Mouse (Mus musculus) adrenal gland, adult 8-10 months (tissue): Measurements from ENCODE around the gene Inca1. TPM values are rescaled to one million over a fixed set of nuclear protein-coding genes. Genes with fewer than 3 reads are reported as not detected.

ENCODE experiments used
- DNase-seq: peaks from one replicate; pipeline ENCODE4 v3.0.0; 2022
- microRNA-seq, 2 experiments: library from miRNA; unstranded; fragments of <30 nt; microRNA quantifications; one replicate each; pipeline ENCODE4 v1.2.0; 2022
- total RNA-seq, 4 experiments: library from RNA; stranded (reverse); gene quantifications; 2 replicates each; pipeline ENCODE4 v1.2.4; 2022

Inca1 gene
- total RNA-seq, 4 experiments from 2014 or later, result 5.3 to 11.4 (median 8.6) TPM

GRCm38 (mm10) chr11:70652029-70652883, 47.7 kb downstream of the Inca1 start:
- no peak for DNase-seq

GRCm38 (mm10) chr11:70651391-70651790, 48.6 kb downstream of the Inca1 start:
- peak; percentile 64 for DNase-seq

- no peak for DNase-seq
Observed at GRCm38 (mm10) chr11:70650322-70651175, 49.4 kb downstream of the Inca1 start.

- DNase-seq, result no peak
Observed at GRCm38 (mm10) chr11:70649185-70649734, 50.7 kb downstream of the Inca1 start.

- DNase-seq, result no peak
Observed at GRCm38 (mm10) chr11:70648512-70648911, 51.4 kb downstream of the Inca1 start.

- peak; percentile 52 for DNase-seq
Observed at GRCm38 (mm10) chr11:70647716-70648420, 52.1 kb downstream of the Inca1 start.

GRCm38 (mm10) chr11:70646691-70647650, 53.0 kb downstream of the Inca1 start, which contains the start of the genes Rnf167 and Slc25a11:
TSS of gene Rnf167 (plus strand) at chr11:70647235.
TSS of gene Slc25a11 (minus strand) at chr11:70647479.
- DNase-seq, result peak; percentile 95

GRCm38 (mm10) chr11:70646259-70646555, 53.7 kb downstream of the Inca1 start:
- no peak for DNase-seq

- DNase-seq, result no peak
Observed at GRCm38 (mm10) chr11:70645461-70646258, 54.3 kb downstream of the Inca1 start.

- no peak for DNase-seq
Observed at GRCm38 (mm10) chr11:70644564-70645103, 55.3 kb downstream of the Inca1 start.

- DNase-seq, result no peak
Observed at GRCm38 (mm10) chr11:70643051-70643450, 56.9 kb downstream of the Inca1 start.

- no peak for DNase-seq
Observed at GRCm38 (mm10) chr11:70641241-70641640, 58.7 kb downstream of the Inca1 start.

- no peak for DNase-seq
Observed at GRCm38 (mm10) chr11:70639976-70640375, 60.0 kb downstream of the Inca1 start.

GRCm38 (mm10) chr11:70638714-70639278, 61.2 kb downstream of the Inca1 start, which contains the start of gene Gp1ba:
TSS of gene Gp1ba (plus strand) at chr11:70639122.
- DNase-seq, result no peak

Small RNA genes lying within 50 kb of the gene (microRNA-seq; reads per million reads assigned to microRNA genes)
- 0 to 0.34 reads per million in 2 experiments for gene Mir6925

Other genes starting within 250 kb of the Inca1 start
- 10 to 100 TPM; 23.4 to 24.4 (median 24.2) TPM for gene Med11, start 248.2 kb downstream of the Inca1 start, total RNA-seq
- 1 to 10 TPM; 1.7 to 4.3 (median 3.0) TPM for gene Zmynd15, start 240.7 kb downstream of the Inca1 start, total RNA-seq
- gene Cxcl16, start 240.2 kb downstream of the Inca1 start, total RNA-seq, result 10 to 100 TPM in 3 of 4 experiments, 1 to 10 TPM in 1; 9.4 to 18.2 (median 16.1) TPM
- not detected for gene Tm4sf5, start 194.9 kb downstream of the Inca1 start, total RNA-seq
- under 1 TPM in 1 of 4 experiments, not detected in 3; 0.46 TPM for gene Vmo1, start 185.5 kb downstream of the Inca1 start, total RNA-seq
- gene Gltpd2, start 181.0 kb downstream of the Inca1 start, total RNA-seq, result not detected
- gene Psmb6, start 174.8 kb downstream of the Inca1 start, total RNA-seq, result 100 to 1,000 TPM; 247 to 298 (median 278) TPM
- gene Gm40193, start 167.2 kb downstream of the Inca1 start, total RNA-seq, result not detected
- gene Pld2, start 160.1 kb downstream of the Inca1 start, total RNA-seq, result 10 to 100 TPM in 2 of 4 experiments, 1 to 10 TPM in 2; 7.8 to 15.0 (median 11.2) TPM
- gene Mink1, start 137.3 kb downstream of the Inca1 start, total RNA-seq, result 10 to 100 TPM; 50.6 to 90.5 (median 71.2) TPM
- not detected for gene 4930544D05Rik, start 84.3 kb downstream of the Inca1 start, total RNA-seq
- not detected for gene Chrne, start 80.9 kb downstream of the Inca1 start, total RNA-seq
- not detected for gene Gp1ba, start 61.0 kb downstream of the Inca1 start, total RNA-seq
- gene Rnf167, start 52.9 kb downstream of the Inca1 start, total RNA-seq, result 100 to 1,000 TPM in 2 of 4 experiments, 10 to 100 TPM in 2; 82.3 to 136 (median 110) TPM
- 100 to 1,000 TPM; 121 to 137 (median 127) TPM for gene Slc25a11, start 52.7 kb downstream of the Inca1 start, total RNA-seq
- gene Pfn1, start 45.5 kb downstream of the Inca1 start, total RNA-seq, result 1,000 to 10,000 TPM in 1 of 4 experiments, 100 to 1,000 TPM in 3; 582 to 1,056 (median 737) TPM
- 10 to 100 TPM; 39.4 to 66.5 (median 54.7) TPM for gene Eno3, start 43.0 kb downstream of the Inca1 start, total RNA-seq
- 100 to 1,000 TPM in 1 of 4 experiments, 10 to 100 TPM in 3; 79.2 to 112 (median 89.0) TPM for gene Spag7, start 30.7 kb downstream of the Inca1 start, total RNA-seq
- gene Camta2, start 12.1 kb downstream of the Inca1 start, total RNA-seq, result 10 to 100 TPM; 42.7 to 57.7 (median 49.8) TPM
- 100 to 1,000 TPM; 130 to 210 (median 165) TPM for gene Kif1c, start 393 bp upstream of the Inca1 start, total RNA-seq
- gene Zfp3, start 64.1 kb upstream of the Inca1 start, total RNA-seq, result 10 to 100 TPM; 11.7 to 14.8 (median 13.9) TPM
- 1 to 10 TPM; 1.1 to 2.7 (median 2.0) TPM for gene Scimp, start 112.4 kb upstream of the Inca1 start, total RNA-seq
- 100 to 1,000 TPM; 127 to 241 (median 172) TPM for gene Rabep1, start 144.6 kb upstream of the Inca1 start, total RNA-seq